Mouse (Mus musculus) monocyte, adult 2 months (primary cell): ENCODE results near the gene Serpine1.
"Not testable (repeated sequence)": the region's sequence is repeated elsewhere in the genome, so short reads cannot be mapped to it uniquely, and the experiment has no call there.

Experiments used
- DNase-seq, 2 experiments: peaks; one replicate each; pipeline ENCODE4 v3.0.0; 2022; ENCODE audit warnings: low spot score in 2 of 2, low read depth in 1 of 2

Gene Serpine1

GRCm38 (mm10) chr5:137072079-137072960 is at the start of gene Serpine1:
Gene Serpine1 (minus strand): TSS chr5:137072268.
- DNase-seq = no peak

- no peak for DNase-seq
Observed at GRCm38 (mm10) chr5:137121280-137121679, 49.2 kb upstream of the Serpine1 start.

- no peak for DNase-seq
Observed at GRCm38 (mm10) chr5:137118878-137119277, 46.8 kb upstream of the Serpine1 start.

- not testable (repeated sequence) for DNase-seq
Observed at GRCm38 (mm10) chr5:137117994-137118393, 45.9 kb upstream of the Serpine1 start.

GRCm38 (mm10) chr5:137116987-137117386 is 44.9 kb upstream of the Serpine1 start:
- no peak for DNase-seq

GRCm38 (mm10) chr5:137115866-137116847 is 44.1 kb upstream of the Serpine1 start, which contains the start of gene Trim56:
Gene Trim56 (minus strand): TSS chr5:137116209.
- peak; percentile 55 to 72 for DNase-seq

- no peak for DNase-seq
Observed at GRCm38 (mm10) chr5:137114891-137115561, 43.0 kb upstream of the Serpine1 start.

- DNase-seq = no peak
Observed at GRCm38 (mm10) chr5:137111542-137112408, 39.7 kb upstream of the Serpine1 start.

GRCm38 (mm10) chr5:137110863-137111262 is 38.8 kb upstream of the Serpine1 start:
- no peak for DNase-seq

- no peak for DNase-seq
Observed at GRCm38 (mm10) chr5:137109941-137110593, 38.0 kb upstream of the Serpine1 start.

- DNase-seq = no peak
Observed at GRCm38 (mm10) chr5:137108111-137108510, 36.0 kb upstream of the Serpine1 start.

- no peak for DNase-seq
Observed at GRCm38 (mm10) chr5:137107670-137108069, 35.6 kb upstream of the Serpine1 start.

- peak in 1 of 2 experiments; percentile 56 for DNase-seq
Observed at GRCm38 (mm10) chr5:137107024-137107423, 35.0 kb upstream of the Serpine1 start.

- DNase-seq = no peak
Observed at GRCm38 (mm10) chr5:137106434-137106833, 34.4 kb upstream of the Serpine1 start.

GRCm38 (mm10) chr5:137103969-137104368 is 31.9 kb upstream of the Serpine1 start:
- no peak for DNase-seq

GRCm38 (mm10) chr5:137102575-137103522 is 30.8 kb upstream of the Serpine1 start:
- DNase-seq = no peak

GRCm38 (mm10) chr5:137102078-137102477 is 30.0 kb upstream of the Serpine1 start:
- DNase-seq = no peak

GRCm38 (mm10) chr5:137100660-137101059 is 28.6 kb upstream of the Serpine1 start:
- no peak for DNase-seq
